Mouse (Mus musculus) bone marrow, adult 2 months (tissue): ENCODE data around the gene Rps27l.

Experiments used
- CTCF ChIP-seq: fragments of 200-500 bp; IDR thresholded peaks from 2 replicates; pipeline ENCODE4 v1.5.1; 2011; ENCODE audit warnings: low read length, control low read depth; ENCODE audit not compliant: control insufficient read depth, insufficient read depth
- POLR2A ChIP-seq: fragments of 200-500 bp; IDR thresholded peaks from 2 replicates; pipeline ENCODE4 v1.6.1; 2011; ENCODE audit warnings: low read depth, mild to moderate bottlenecking, control low read depth, low read length, borderline replicate concordance; ENCODE audit not compliant: control insufficient read depth

DNA sequence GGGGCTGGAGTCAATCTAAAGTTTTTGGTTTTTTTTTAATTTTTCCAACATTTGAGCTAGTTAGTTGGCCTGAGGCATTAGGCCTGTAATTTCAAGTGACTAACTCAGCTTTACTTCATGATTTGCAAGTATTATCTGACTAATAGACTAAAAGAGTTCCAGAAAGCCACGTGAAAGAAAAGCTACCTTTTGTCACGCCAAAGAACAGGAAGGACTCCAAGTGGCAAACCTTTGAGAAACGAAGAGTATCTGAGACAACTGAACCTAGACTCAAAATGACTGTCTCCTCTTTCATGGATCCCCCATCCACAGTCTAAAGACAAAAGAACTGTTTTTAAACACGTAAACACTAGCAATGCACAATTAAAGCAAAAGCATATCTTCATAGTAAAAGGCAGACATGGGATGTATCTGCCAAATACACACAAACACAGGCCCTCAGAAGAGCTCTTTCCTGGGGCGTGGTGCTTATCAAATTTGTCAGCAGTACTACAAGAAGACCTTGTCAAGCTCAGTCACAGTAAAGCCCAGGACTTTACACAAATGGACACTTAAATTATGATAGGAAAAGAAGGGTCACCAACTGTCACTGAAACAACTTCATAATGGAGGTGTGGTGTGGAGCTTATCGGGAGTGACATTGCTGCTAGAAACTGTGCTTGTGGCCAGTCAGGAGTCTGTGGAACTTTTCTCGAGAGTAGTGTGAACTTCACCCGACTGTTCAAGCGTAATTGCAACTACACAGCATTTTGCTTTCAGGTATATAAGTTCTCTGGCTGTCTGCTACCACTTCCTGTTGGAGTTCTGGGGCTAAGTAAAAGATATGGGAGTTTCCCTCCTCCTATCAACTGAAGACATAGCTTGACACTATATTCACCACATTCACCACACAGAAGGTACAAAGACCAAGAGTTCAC, 29.8 kb upstream of the Rps27l start:
- TF ChIP-seq POLR2A (no peak), CTCF (no peak)
